In the genomic region with DNA sequence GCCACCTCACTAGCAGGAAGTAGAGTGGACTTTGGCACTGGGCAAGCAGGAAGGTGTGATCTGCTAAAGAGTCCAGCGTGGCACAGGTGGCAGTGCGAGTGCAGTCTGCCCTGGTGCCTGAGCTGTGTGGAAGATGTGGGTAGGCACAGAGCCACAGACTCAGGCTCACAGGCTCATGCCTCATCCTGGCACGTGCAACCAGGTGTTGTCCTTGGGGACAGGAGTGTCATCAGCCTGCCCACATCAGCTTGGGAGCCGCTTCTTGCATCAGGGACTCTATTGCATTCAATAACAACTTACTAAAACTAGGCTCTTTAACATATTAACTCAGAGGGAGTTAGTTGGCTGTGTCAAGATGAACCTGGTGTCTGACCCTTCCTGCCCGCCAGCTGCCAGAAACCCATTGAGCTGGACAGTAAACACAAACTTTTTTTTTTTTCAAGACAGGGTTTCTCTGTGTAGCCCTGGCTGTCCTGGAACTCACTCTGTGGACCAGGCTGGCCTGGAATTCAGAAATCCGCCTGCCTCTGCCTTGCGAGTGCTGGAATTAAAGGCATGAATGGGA, we compare ENCODE assay signal across 12 mouse cellular contexts. TPM values are rescaled to one million over a fixed set of nuclear protein-coding genes. Genes with fewer than 3 reads are reported as not detected.
DNase-seq lines count a peak whose midpoint lies in the region; ATAC-seq and TF ChIP-seq lines count a peak whose summit lies in the region.
"Had no signal": no experiment of that assay in that cellular context is flagged by ENCODE, and none has a peak within 500 bp of the region (broad histone marks: within the 10 kb centered on the region; RNA-seq: fewer than 3 reads in every experiment).

No protein-coding gene starts in this region.

- H3K27me3 ChIP-seq in kidney, embryonic 16.5 days (ENCODE audit: insufficient read depth, low read length), result no peaks in the 10 kb centered on the region
- H3K27me3 ChIP-seq in myocyte (ENCODE audit: control insufficient read depth, insufficient read depth, insufficient read length), result no peaks in the 10 kb centered on the region
- H3K27me3 ChIP-seq: hindbrain, embryonic 15.5 days had no signal

- no peak overlapping the region for H3K4me3 ChIP-seq in bone marrow, adult 2 months (replicated peaks; ENCODE audit: control insufficient read depth, low read depth, low read length)
- H3K4me3 ChIP-seq in kidney, embryonic 16.5 days (ENCODE audit: low read length), result no peak overlapping the region
- H3K4me3 ChIP-seq in myocyte, result no peak overlapping the region
- H3K4me3 ChIP-seq: hindbrain, embryonic 15.5 days had no signal

- peaks cover 11% of the 10 kb centered on the region for H3K36me3 ChIP-seq in kidney, embryonic 16.5 days (ENCODE audit: insufficient read depth, low read length)
- peaks cover 20% of the 10 kb centered on the region for H3K36me3 ChIP-seq in myocyte (ENCODE audit: control insufficient read depth, insufficient read depth)

- DNase-seq in heart, adult 11 months, result peak; percentile 85
- no peak for DNase-seq in heart, postnatal 10 days
- DNase-seq in testis, postnatal 14 days (ENCODE audit: low spot score), result no peak
- no peak for DNase-seq in thymus, postnatal 14 days
- DNase-seq in yolk sac, embryonic 10.5 days (ENCODE audit: low spot score), result no peak
- DNase-seq: B cell, adult 2 months; right cerebral cortex, postnatal 4 days had no signal

- WGBS in bone marrow, adult 2 months, result 66% methylated on average over 7 of the region's 7 CpGs
- 73% methylated on average over 7 of the region's 7 CpGs for WGBS in kidney, embryonic 16.5 days

- peaks cover 5% of the 10 kb centered on the region for H3K4me1 ChIP-seq in bone marrow, adult 2 months (ENCODE audit: control insufficient read depth, insufficient read depth, low read length)
- H3K4me1 ChIP-seq in kidney, embryonic 16.5 days (ENCODE audit: insufficient read depth, low read length), result peaks cover 2% of the 10 kb centered on the region

- no peaks in the 10 kb centered on the region for H3K9me3 ChIP-seq in kidney, embryonic 16.5 days (ENCODE audit: low read length)
- H3K9me3 ChIP-seq: G1E; hindbrain, embryonic 15.5 days had no signal

- H3ac ChIP-seq in myocyte (ENCODE audit: control insufficient read depth, insufficient read length), result no peak overlapping the region

- H3K9ac ChIP-seq in kidney, embryonic 16.5 days (replicated peaks; ENCODE audit: low read length), result no peak overlapping the region
- H3K9ac ChIP-seq: hindbrain, embryonic 15.5 days had no signal

- H3K4me2 ChIP-seq in kidney, embryonic 16.5 days (replicated peaks; ENCODE audit: low read depth, low read length), result no peak overlapping the region
- no peak overlapping the region for H3K4me2 ChIP-seq in myocyte (ENCODE audit: low read depth)
- H3K4me2 ChIP-seq: hindbrain, embryonic 15.5 days had no signal

- intact Hi-C loops in heart, postnatal 10 days (cut with DNase I), result no loop called here

- peak; percentile 71 for ATAC-seq in kidney, embryonic 16.5 days (ENCODE audit: low FRiP score, low TSS enrichment)

- H3K27ac ChIP-seq in bone marrow, adult 2 months (ENCODE audit: control insufficient read depth, insufficient read depth, low read depth, low read length, poor library complexity), result peak overlapping the region; percentile 35; the same call in 1 of the 2 replicates
- peak overlapping the region; percentile 27; the same call in 1 of the 2 replicates for H3K27ac ChIP-seq in kidney, embryonic 16.5 days (ENCODE audit: low read length)
- H3K27ac ChIP-seq: hindbrain, embryonic 15.5 days had no signal

- H3K79me2 ChIP-seq in myocyte (ENCODE audit: control insufficient read depth, insufficient read depth), result no peaks in the 10 kb centered on the region

- no peak for TF ChIP-seq POLR2A in bone marrow, adult 2 months (IDR thresholded peaks at IDR 0.05; ENCODE audit: borderline replicate concordance, control insufficient read depth, low read depth, low read length)
- TF ChIP-seq POLR2A in myocyte (IDR thresholded peaks at IDR 0.05; ENCODE audit: insufficient read length, low read depth), result no peak

- 0 out of 2 replicates have a peak, but pooled peaks have one; percentile 8 for TF ChIP-seq CTCF in bone marrow, adult 2 months (IDR thresholded peaks at IDR 0.05; ENCODE audit: control insufficient read depth, insufficient read depth, low read length)

TF ChIP-seq in myocyte, 11 proteins besides CTCF, POLR2A, EP300 and RAD21:
- no peak for TF ChIP-seq MAX (IDR thresholded peaks at IDR 0.05; ENCODE audit: low read depth)
- TF ChIP-seq POLR2AphosphoS2 (IDR thresholded peaks at IDR 0.05; ENCODE audit: insufficient read length, low read depth), result peak; percentile 87

RNA-seq across cellular contexts. Expression of a gene that starts 32.2 kb away (rescaled TPM):
- total RNA-seq in heart, postnatal 10 days (2021), result 10 to 100 TPM; 29.9 to 31.5 TPM
- polyA plus RNA-seq in bone marrow, adult 2 months (2011; ENCODE audit: insufficient read depth, insufficient read length, low replicate concordance, missing spikeins), result 11.7 and 16.1 TPM in 2 replicates
- 22.7 and 23.3 TPM in 2 replicates for polyA plus RNA-seq in kidney, embryonic 16.5 days (2015; fragmentation: Nextera tagmentation; extraction: Ambion mirVana)
- polyA plus RNA-seq in myocyte (2012; fragmentation: generic; extraction: Trizol), result 13.6 TPM

RNA-seq across cellular contexts. Expression of a gene that starts 55.7 kb away (rescaled TPM):
- 100 to 1,000 TPM; 868 to 930 TPM for total RNA-seq in heart, postnatal 10 days (2021)
- 682 and 801 TPM in 2 replicates for polyA plus RNA-seq in bone marrow, adult 2 months (2011; ENCODE audit: insufficient read depth, insufficient read length, low replicate concordance, missing spikeins)
- 2,516 and 2,589 TPM in 2 replicates for polyA plus RNA-seq in kidney, embryonic 16.5 days (2015; fragmentation: Nextera tagmentation; extraction: Ambion mirVana)
- 597 TPM for polyA plus RNA-seq in myocyte (2012; fragmentation: generic; extraction: Trizol)
